Mouse (Mus musculus): ENCODE results near the gene Fibcd1.

GRCm38 (mm10) chr2:31874290-31874855 lies 28.6 kb upstream of the Fibcd1 start:
- no peak for TF ChIP-seq CTCF (IDR thresholded peaks at IDR 0.05; ENCODE audit: extremely low read depth, insufficient read length, insufficient replicate concordance, low read depth, low read length)
- no peak for TF ChIP-seq POLR2A (IDR thresholded peaks at IDR 0.05; ENCODE audit: low read depth, low read length)

Data from small intestine, adult 2 months (tissue).